ENCODE assay signal across 29 mouse cellular contexts in genomic region chr4:45727474-45727873, GRCm38 (mm10).
DNase-seq lines count a peak whose midpoint lies in the region; ATAC-seq and TF ChIP-seq lines count a peak whose summit lies in the region.
"Had no signal": no experiment of that assay in that cellular context is flagged by ENCODE, and none has a peak within 500 bp of the region (broad histone marks: within the 10 kb centered on the region; RNA-seq: fewer than 3 reads in every experiment).

No protein-coding gene starts in this region.

- ATAC-seq in hindbrain, postnatal 0 days: no peak
- ATAC-seq in midbrain, embryonic 14.5 days (ENCODE audit: low FRiP score, low TSS enrichment): no peak
- no peak for ATAC-seq in midbrain, embryonic 11.5 days (ENCODE audit: low FRiP score)
- ATAC-seq in midbrain, embryonic 16.5 days: no peak
- ATAC-seq: CD4-positive, CD25-positive, alpha-beta regulatory T cell, adult 4 months; forebrain, postnatal 0 days; lung, postnatal 0 days had no signal

- peaks cover 8% of the 10 kb centered on the region for H3K27me3 ChIP-seq in hindbrain, embryonic 10.5 days (ENCODE audit: insufficient read depth, poor library complexity, severe bottlenecking)
- H3K27me3 ChIP-seq in hindbrain, postnatal 0 days (ENCODE audit: insufficient read depth, low read length): no peaks in the 10 kb centered on the region
- H3K27me3 ChIP-seq in midbrain, embryonic 14.5 days (ENCODE audit: control insufficient read depth, insufficient read depth, low read length): no peaks in the 10 kb centered on the region; the same call in 1 of the 2 replicates
- H3K27me3 ChIP-seq in midbrain, embryonic 11.5 days (ENCODE audit: control insufficient read depth, insufficient read depth, low read length): no peaks in the 10 kb centered on the region; the same call in 1 of the 2 replicates
- no peaks in the 10 kb centered on the region for H3K27me3 ChIP-seq in embryonic facial prominence, embryonic 10.5 days (replicated peaks; ENCODE audit: low read depth, poor library complexity, severe bottlenecking)
- no peaks in the 10 kb centered on the region for H3K27me3 ChIP-seq in midbrain, embryonic 16.5 days (ENCODE audit: control insufficient read depth, insufficient read depth, low read depth, low read length)
- H3K27me3 ChIP-seq: heart, embryonic 13.5 days; liver, embryonic 13.5 days had no signal

- H3K9ac ChIP-seq in hindbrain, postnatal 0 days (replicated peaks; ENCODE audit: low read length): no peak overlapping the region
- no peak overlapping the region for H3K9ac ChIP-seq in midbrain, embryonic 14.5 days (replicated peaks; ENCODE audit: low read length)
- no peak overlapping the region for H3K9ac ChIP-seq in midbrain, embryonic 11.5 days (ENCODE audit: low read length)
- H3K9ac ChIP-seq in midbrain, embryonic 16.5 days (ENCODE audit: low read depth, low read length): 0 out of 2 replicates have a peak overlapping the region, but pooled peaks have one; percentile 30
- H3K9ac ChIP-seq: embryonic facial prominence, embryonic 13.5 days; forebrain, postnatal 0 days; heart, embryonic 13.5 days; limb, embryonic 15.5 days; liver, embryonic 13.5 days had no signal

- H3K9me3 ChIP-seq in hindbrain, embryonic 10.5 days: no peaks in the 10 kb centered on the region
- H3K9me3 ChIP-seq in hindbrain, postnatal 0 days (ENCODE audit: low read length): no peaks in the 10 kb centered on the region
- no peaks in the 10 kb centered on the region for H3K9me3 ChIP-seq in midbrain, embryonic 14.5 days (ENCODE audit: control insufficient read depth, low read length)
- H3K9me3 ChIP-seq in midbrain, embryonic 11.5 days (ENCODE audit: control insufficient read depth, low read length): no peaks in the 10 kb centered on the region
- H3K9me3 ChIP-seq in embryonic facial prominence, embryonic 10.5 days: no peaks in the 10 kb centered on the region
- H3K9me3 ChIP-seq in midbrain, embryonic 16.5 days (replicated peaks; ENCODE audit: control insufficient read depth, low read length, poor library complexity, severe bottlenecking): no peaks in the 10 kb centered on the region
- H3K9me3 ChIP-seq: embryonic facial prominence, embryonic 13.5 days; forebrain, embryonic 10.5 days; heart, embryonic 13.5 days; limb, embryonic 10.5 days; limb, embryonic 15.5 days; liver, embryonic 13.5 days had no signal

- H3K36me3 ChIP-seq in hindbrain, embryonic 10.5 days: no peaks in the 10 kb centered on the region
- no peaks in the 10 kb centered on the region for H3K36me3 ChIP-seq in hindbrain, postnatal 0 days (ENCODE audit: insufficient read depth, low read length)
- H3K36me3 ChIP-seq in midbrain, embryonic 14.5 days (ENCODE audit: control insufficient read depth, insufficient read depth, low read length): no peaks in the 10 kb centered on the region
- H3K36me3 ChIP-seq in midbrain, embryonic 11.5 days (ENCODE audit: control insufficient read depth, insufficient read depth, low read length): no peaks in the 10 kb centered on the region
- no peaks in the 10 kb centered on the region for H3K36me3 ChIP-seq in embryonic facial prominence, embryonic 10.5 days (replicated peaks)
- no peaks in the 10 kb centered on the region for H3K36me3 ChIP-seq in midbrain, embryonic 16.5 days (ENCODE audit: control insufficient read depth, insufficient read depth, low read length)
- H3K36me3 ChIP-seq: embryonic facial prominence, embryonic 13.5 days; forebrain, embryonic 10.5 days; heart, embryonic 13.5 days; limb, embryonic 10.5 days; limb, embryonic 15.5 days; liver, embryonic 13.5 days had no signal

- 0 out of 2 replicates have a peak overlapping the region, but pooled peaks have one; percentile 6 for H3K27ac ChIP-seq in hindbrain, embryonic 10.5 days
- no peak overlapping the region for H3K27ac ChIP-seq in hindbrain, postnatal 0 days
- H3K27ac ChIP-seq in midbrain, embryonic 14.5 days (replicated peaks; ENCODE audit: low read depth, low read length): peak overlapping the region; percentile 10
- no peak overlapping the region for H3K27ac ChIP-seq in midbrain, embryonic 11.5 days (ENCODE audit: low read depth, low read length)
- H3K27ac ChIP-seq in embryonic facial prominence, embryonic 10.5 days (replicated peaks): peak overlapping the region; percentile 49
- 0 out of 2 replicates have a peak overlapping the region, but pooled peaks have one; percentile 15 for H3K27ac ChIP-seq in midbrain, embryonic 16.5 days (ENCODE audit: low read length)
- H3K27ac ChIP-seq: embryonic facial prominence, embryonic 13.5 days; forebrain, embryonic 10.5 days; heart, embryonic 13.5 days; kidney, postnatal 0 days; limb, embryonic 15.5 days; liver, embryonic 13.5 days; macrophage had no signal

- 45% methylated on average over 9 of the region's 9 CpGs for WGBS in hindbrain, embryonic 10.5 days
- whole genome bisulfite sequencing in hindbrain, postnatal 0 days: 34% methylated on average over 9 of the region's 9 CpGs
- 19% methylated on average over 9 of the region's 9 CpGs for WGBS in midbrain, embryonic 14.5 days
- WGBS in midbrain, embryonic 11.5 days: 42% methylated on average over 9 of the region's 9 CpGs
- WGBS in embryonic facial prominence, embryonic 10.5 days: 58% methylated on average over 9 of the region's 9 CpGs
- WGBS in midbrain, embryonic 16.5 days: 25% methylated on average over 9 of the region's 9 CpGs

- H3K4me1 ChIP-seq in hindbrain, embryonic 10.5 days (replicated peaks): peaks cover 48% of the 10 kb centered on the region
- 0 out of 2 replicates have a peak, but pooled peaks cover 8% of the 10 kb centered on the region for H3K4me1 ChIP-seq in hindbrain, postnatal 0 days (ENCODE audit: insufficient read depth, low read length)
- H3K4me1 ChIP-seq in midbrain, embryonic 14.5 days (ENCODE audit: control insufficient read depth, insufficient read depth, low read length): peaks cover 4% of the 10 kb centered on the region
- peaks cover 12% of the 10 kb centered on the region for H3K4me1 ChIP-seq in midbrain, embryonic 11.5 days (ENCODE audit: control insufficient read depth, insufficient read depth, low read length)
- peaks cover 63% of the 10 kb centered on the region for H3K4me1 ChIP-seq in embryonic facial prominence, embryonic 10.5 days
- H3K4me1 ChIP-seq in midbrain, embryonic 16.5 days (ENCODE audit: control insufficient read depth, insufficient read depth, low read length): peaks cover 20% of the 10 kb centered on the region
- H3K4me1 ChIP-seq: liver, embryonic 13.5 days had no signal

- no peak for TF ChIP-seq CTCF in hindbrain, postnatal 0 days (IDR thresholded peaks at IDR 0.05; ENCODE audit: low read depth)

- H3K4me3 ChIP-seq in hindbrain, embryonic 10.5 days: no peak overlapping the region
- H3K4me3 ChIP-seq in hindbrain, postnatal 0 days (ENCODE audit: low read length): no peak overlapping the region
- no peak overlapping the region for H3K4me3 ChIP-seq in midbrain, embryonic 14.5 days (replicated peaks; ENCODE audit: low read depth, low read length)
- no peak overlapping the region for H3K4me3 ChIP-seq in midbrain, embryonic 11.5 days (ENCODE audit: low read depth, low read length)
- no peak overlapping the region for H3K4me3 ChIP-seq in embryonic facial prominence, embryonic 10.5 days
- H3K4me3 ChIP-seq in midbrain, embryonic 16.5 days (ENCODE audit: low read depth, low read length): no peak overlapping the region
- H3K4me3 ChIP-seq: embryonic facial prominence, embryonic 13.5 days; forebrain, embryonic 10.5 days; heart, embryonic 13.5 days; limb, embryonic 10.5 days; limb, embryonic 15.5 days; liver, embryonic 13.5 days had no signal

- no peak for DNase-seq in hindbrain, embryonic 10.5 days (ENCODE audit: low spot score)
- DNase-seq in hindbrain, postnatal 0 days (ENCODE audit: low spot score): no peak
- DNase-seq in midbrain, embryonic 14.5 days: peak; percentile 61
- no peak for DNase-seq in midbrain, embryonic 11.5 days (ENCODE audit: low spot score, missing footprints)
- no peak for DNase-seq in embryonic facial prominence, embryonic 10.5 days (ENCODE audit: low spot score)
- DNase-seq in kidney, postnatal 25 days: no peak
- DNase-seq: adrenal gland, postnatal 25 days; cerebellum, adult 18-20 months; cerebellum, postnatal 10 days; forebrain, postnatal 0 days; gastrocnemius, postnatal 10 days; heart, postnatal 10 days; kidney, adult 8-10 months; layer of hippocampus, postnatal 36 days; liver, embryonic 13.5 days; lung, adult 18-20 months; spleen, adult 18-20 months; thymus, adult 18-20 months; thymus, postnatal 25 days had no signal

- no peak overlapping the region for H3K4me2 ChIP-seq in hindbrain, postnatal 0 days (ENCODE audit: low read depth, low read length)
- no peak overlapping the region for H3K4me2 ChIP-seq in midbrain, embryonic 14.5 days (ENCODE audit: low read length)
- no peak overlapping the region for H3K4me2 ChIP-seq in midbrain, embryonic 11.5 days
- H3K4me2 ChIP-seq in midbrain, embryonic 16.5 days (ENCODE audit: low read length): no peak overlapping the region
- H3K4me2 ChIP-seq: embryonic facial prominence, embryonic 13.5 days; heart, embryonic 13.5 days; limb, embryonic 15.5 days; liver, embryonic 13.5 days had no signal

Comparison
In these comparisons a context has a peak if more than half of its experiments do, and no peak if none do; other contexts are left out.
1. H3K27ac ChIP-seq: peak in hindbrain, embryonic 10.5 days (single experiment), midbrain, embryonic 14.5 days (single experiment), embryonic facial prominence, embryonic 10.5 days (single experiment) and midbrain, embryonic 16.5 days (single experiment); none in hindbrain, postnatal 0 days (single experiment) and midbrain, embryonic 11.5 days (single experiment).